Mouse (Mus musculus) MEL (cell line): Measurements from ENCODE around the gene Tubgcp4. TPM values are rescaled to one million over a fixed set of nuclear protein-coding genes. Genes with fewer than 3 reads are reported as not detected.
A peak's percentile ranks its signal among the peaks of the same experiment; 100 is the strongest.

Experiments
- DNase-seq: peaks from one replicate; pipeline ENCODE4 v3.0.0; 2011; ENCODE audit warnings: low read depth, low spot score
- H3K27ac ChIP-seq: 2 replicates; pipeline ENCODE4 v1.5.1; 2012; ENCODE audit warnings: low read depth, mild to moderate bottlenecking, control low read depth, low read length, moderate library complexity; ENCODE audit not compliant: control insufficient read depth
- H3K27me3 ChIP-seq, 2 experiments: fragments of 150-350 bp in 1 of 2; sonication (generic) in 1 of 2; 2 replicates each; pipeline ENCODE4 v1.6.1; 2012; ENCODE audit warnings: low read length in 2 of 2, mild to moderate bottlenecking in 2 of 2, improper control_type of control experiment in 1 of 2, moderate library complexity in 1 of 2; ENCODE audit not compliant: insufficient read depth in 2 of 2, control insufficient read depth in 1 of 2
- H3K36me3 ChIP-seq, 2 experiments: 2 replicates each; pipeline ENCODE4 v1.6.1; 2012 to 2014; ENCODE audit warnings: low read length in 2 of 2, improper control_type of control experiment in 1 of 2, inconsistent platforms in 1 of 2, mild to moderate bottlenecking in 1 of 2; ENCODE audit not compliant: insufficient read depth in 2 of 2, control insufficient read depth in 1 of 2
- H3K4me1 ChIP-seq, 2 experiments: fragments of 150-350 bp in 1 of 2; sonication (generic) in 1 of 2; 2 replicates each; pipeline ENCODE4 v1.6.1; 2012; ENCODE audit warnings: low read length in 2 of 2, improper control_type of control experiment in 1 of 2, mild to moderate bottlenecking in 1 of 2; ENCODE audit not compliant: insufficient read depth in 2 of 2, control insufficient read depth in 1 of 2
- H3K4me3 ChIP-seq, 2 experiments: fragments of 150-350 bp in 1 of 2; sonication (generic) in 1 of 2; 2 replicates each; pipeline ENCODE4 v1.5.1; 2012; ENCODE audit warnings: low read depth in 2 of 2, low read length in 2 of 2, mild to moderate bottlenecking in 2 of 2, moderate library complexity in 2 of 2, control low read depth in 1 of 2, improper control_type of control experiment in 1 of 2; ENCODE audit not compliant: control insufficient read depth in 1 of 2, insufficient read depth in 1 of 2
- H3K79me2 ChIP-seq: 2 replicates; pipeline ENCODE4 v1.6.1; 2012; ENCODE audit warnings: mild to moderate bottlenecking, low read length, moderate library complexity; ENCODE audit not compliant: control insufficient read depth, poor library complexity, insufficient read depth
- H3K9ac ChIP-seq: 2 replicates; pipeline ENCODE4 v1.6.1; 2012; ENCODE audit warnings: low read depth, mild to moderate bottlenecking, control low read depth, low read length, moderate library complexity; ENCODE audit not compliant: control insufficient read depth, poor library complexity, severe bottlenecking
- H3K9me3 ChIP-seq: fragments of 150-350 bp; sonication (generic); replicated peaks from 2 replicates; pipeline ENCODE4 v1.6.1; 2012; ENCODE audit warnings: mild to moderate bottlenecking, low read length, improper control_type of control experiment, moderate library complexity; ENCODE audit not compliant: insufficient read depth
- CHD2 ChIP-seq: IDR thresholded peaks from 2 replicates; pipeline ENCODE4 v1.6.1; 2011; ENCODE audit warnings: low read length, improper control_type of control experiment
- CTCF ChIP-seq, 3 experiments: IDR thresholded peaks in 2 of 3; conservative IDR thresholded peaks in 1 of 3; 2 replicates each; pipeline ENCODE4 v1.5.1; 2011 to 2012; ENCODE audit warnings: low read length in 3 of 3, low read depth in 2 of 3, mild to moderate bottlenecking in 2 of 3, improper control_type of control experiment in 1 of 3, inconsistent platforms in 1 of 3, mixed read lengths in 1 of 3, moderate library complexity in 1 of 3; ENCODE audit not compliant: control insufficient read depth in 1 of 3, insufficient read depth in 1 of 3, poor library complexity in 1 of 3, severe bottlenecking in 1 of 3
- E2F4 ChIP-seq: IDR thresholded peaks from 2 replicates; pipeline ENCODE4 v1.6.1; 2011; ENCODE audit warnings: low read depth, low read length, improper control_type of control experiment, borderline replicate concordance
- EP300 ChIP-seq, 2 experiments: IDR thresholded peaks; 2 replicates each; pipeline ENCODE4 v1.6.1; 2011; ENCODE audit warnings: improper control_type of control experiment in 2 of 2, low read length in 2 of 2, low read depth in 1 of 2, mild to moderate bottlenecking in 1 of 2
- ETS1 ChIP-seq: IDR thresholded peaks from 2 replicates; pipeline ENCODE4 v1.6.1; 2012; ENCODE audit warnings: low read depth, mild to moderate bottlenecking, inconsistent platforms, low read length, improper control_type of control experiment, moderate library complexity
- GABPA ChIP-seq: IDR thresholded peaks from 2 replicates; pipeline ENCODE4 v1.6.1; 2012; ENCODE audit warnings: low read depth, mild to moderate bottlenecking, inconsistent platforms, low read length, improper control_type of control experiment, moderate library complexity
- GATA1 ChIP-seq: IDR thresholded peaks from 2 replicates; pipeline ENCODE4 v1.6.1; 2011; ENCODE audit warnings: low read depth, low read length, improper control_type of control experiment
- JUND ChIP-seq: IDR thresholded peaks from 2 replicates; pipeline ENCODE4 v1.6.1; 2011; ENCODE audit warnings: low read depth, mild to moderate bottlenecking, improper control_type of control experiment, low read length
- KAT2A ChIP-seq: conservative IDR thresholded peaks from 2 replicates; pipeline ENCODE4 v1.6.1; 2012; ENCODE audit warnings: low read depth, low read length, improper control_type of control experiment, inconsistent platforms
- MAX ChIP-seq: IDR thresholded peaks from 2 replicates; pipeline ENCODE4 v1.6.1; 2011; ENCODE audit warnings: low read length, improper control_type of control experiment
- MXI1 ChIP-seq: IDR thresholded peaks from 2 replicates; pipeline ENCODE4 v1.6.1; 2011; ENCODE audit warnings: mild to moderate bottlenecking, low read depth, low read length, improper control_type of control experiment
- MYB ChIP-seq: IDR thresholded peaks from 2 replicates; pipeline ENCODE4 v1.6.1; 2011; ENCODE audit warnings: mild to moderate bottlenecking, low read depth, low read length, improper control_type of control experiment
- NELFE ChIP-seq: IDR thresholded peaks from 2 replicates; pipeline ENCODE4 v1.6.1; 2011; ENCODE audit warnings: low read depth, low read length, improper control_type of control experiment
- NRF1 ChIP-seq: IDR thresholded peaks from 2 replicates; pipeline ENCODE4 v1.6.1; 2014; ENCODE audit warnings: low read depth, mild to moderate bottlenecking, inconsistent platforms, low read length, improper control_type of control experiment, moderate library complexity; ENCODE audit not compliant: poor library complexity, insufficient read depth, severe bottlenecking
- POLR2A ChIP-seq, 2 experiments: IDR thresholded peaks; 2 replicates each; pipeline ENCODE4 v1.6.1; 2011 to 2012; ENCODE audit warnings: low read length in 2 of 2, mild to moderate bottlenecking in 2 of 2, control low read depth in 1 of 2, improper control_type of control experiment in 1 of 2, low read depth in 1 of 2, moderate library complexity in 1 of 2; ENCODE audit not compliant: control insufficient read depth in 1 of 2, insufficient read depth in 1 of 2, poor library complexity in 1 of 2
- POLR2AphosphoS2 ChIP-seq: IDR thresholded peaks from 2 replicates; pipeline ENCODE4 v1.6.1; 2011; ENCODE audit warnings: low read length, improper control_type of control experiment
- RAD21 ChIP-seq: IDR thresholded peaks from 2 replicates; pipeline ENCODE4 v1.6.1; 2011; ENCODE audit warnings: mild to moderate bottlenecking, low read depth, low read length, improper control_type of control experiment
- RCOR1 ChIP-seq: IDR thresholded peaks from 2 replicates; pipeline ENCODE4 v1.6.1; 2012; ENCODE audit warnings: low read depth, mild to moderate bottlenecking, inconsistent platforms, low read length, improper control_type of control experiment
- SMC3 ChIP-seq: IDR thresholded peaks from 2 replicates; pipeline ENCODE4 v1.6.1; 2011; ENCODE audit warnings: low read depth, low read length, improper control_type of control experiment
- USF1 ChIP-seq: IDR thresholded peaks from 2 replicates; pipeline ENCODE4 v1.6.1; 2014; ENCODE audit warnings: low read depth, mild to moderate bottlenecking, inconsistent platforms, low read length, improper control_type of control experiment, moderate library complexity
- USF2 ChIP-seq, 2 experiments: IDR thresholded peaks; 2 replicates each; pipeline ENCODE4 v1.6.1; 2011 to 2012; ENCODE audit warnings: improper control_type of control experiment in 2 of 2, low read length in 2 of 2, borderline replicate concordance in 1 of 2, inconsistent platforms in 1 of 2, low read depth in 1 of 2, mild to moderate bottlenecking in 1 of 2; ENCODE audit not compliant: insufficient read depth in 1 of 2
- ZC3H11A ChIP-seq: IDR thresholded peaks from 2 replicates; pipeline ENCODE4 v1.6.1; 2012; ENCODE audit warnings: low read depth, mild to moderate bottlenecking, inconsistent platforms, low read length, improper control_type of control experiment
- ZKSCAN1 ChIP-seq: IDR thresholded peaks from 2 replicates; pipeline ENCODE4 v1.6.1; 2012; ENCODE audit warnings: low read depth, mild to moderate bottlenecking, inconsistent platforms, low read length, improper control_type of control experiment, moderate library complexity
- polyA plus RNA-seq, 2 experiments: library from polyadenylated mRNA; stranded (reverse) in 1 of 2; unstranded in 1 of 2; fragments of >175 nt in 1 of 2; fragments of >200 nt in 1 of 2; gene quantifications; 2 replicates each; pipeline versions ENCODE4 v1.2.1 to v1.2.4; 2012; ENCODE audit warnings: low replicate concordance in 2 of 2, low read depth in 1 of 2; ENCODE audit not compliant: insufficient read length in 2 of 2, insufficient read depth in 1 of 2, missing spikeins in 1 of 2
- total RNA-seq: library from RNA; depleted of rRNA; stranded (reverse); fragments of 300-350 nt; gene quantifications from 2 replicates; pipeline ENCODE4 v1.2.3, GENCODE M21; 2012

Tubgcp4 gene
- total and polyA plus RNA-seq, 3 experiments = 31.3 to 38.9 TPM; not detected in 1

DNA sequence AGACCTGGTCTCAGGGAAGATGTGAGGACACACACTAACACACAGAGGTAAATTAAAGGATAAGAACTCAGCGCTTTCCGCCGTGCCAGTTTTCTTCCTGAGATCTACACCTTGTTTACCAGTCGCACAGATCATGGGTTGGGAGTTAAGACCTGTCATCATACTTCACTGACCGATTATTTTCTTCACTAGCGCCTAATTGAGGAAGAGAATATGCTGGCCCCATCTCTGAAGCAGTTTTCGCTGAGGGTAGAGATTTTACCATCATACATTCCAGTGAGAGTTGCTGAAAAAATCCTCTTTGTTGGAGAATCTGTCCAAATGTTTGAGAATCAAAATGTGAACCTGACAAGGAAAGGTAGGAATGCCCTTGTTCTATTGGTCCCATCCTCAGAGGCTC lies 13.7 kb downstream of the Tubgcp4 start:
- no peak overlapping the region for H3K9ac ChIP-seq
- no peak for TF ChIP-seq CTCF (IDR thresholded peaks at IDR 0.05 in 2 of 3, conservative IDR thresholded peaks at IDR 0.05 in 1 of 3; ENCODE audit: control insufficient read depth in 1 of 3, insufficient read depth in 1 of 3, low read depth in 2 of 3, low read length in 3 of 3, poor library complexity in 1 of 3, severe bottlenecking in 1 of 3)
- no peak for TF ChIP-seq MXI1
- no peak for TF ChIP-seq RAD21
- no peak for TF ChIP-seq RCOR1
- no peak for TF ChIP-seq MAX
- TF ChIP-seq POLR2A (IDR thresholded peaks at IDR 0.05; ENCODE audit: control insufficient read depth in 1 of 2, insufficient read depth in 1 of 2, low read depth in 1 of 2, low read length in 2 of 2, poor library complexity in 1 of 2) = no peak
- TF ChIP-seq USF1 = no peak
- no peak for TF ChIP-seq E2F4
- no peak for TF ChIP-seq KAT2A
- TF ChIP-seq NELFE = no peak
- no peak for TF ChIP-seq ZC3H11A
- no peak for TF ChIP-seq POLR2AphosphoS2
- TF ChIP-seq MYB = no peak
- TF ChIP-seq NRF1 = no peak
- no peak for TF ChIP-seq EP300 (IDR thresholded peaks at IDR 0.05; ENCODE audit: low read depth in 1 of 2, low read length in 2 of 2)
- no peak for TF ChIP-seq GATA1
- TF ChIP-seq CHD2 = no peak
- no peak for TF ChIP-seq ZKSCAN1
- TF ChIP-seq JUND = no peak
- no peak for TF ChIP-seq USF2 (IDR thresholded peaks at IDR 0.05; ENCODE audit: borderline replicate concordance in 1 of 2, insufficient read depth in 1 of 2, low read depth in 1 of 2, low read length in 2 of 2)
- no peaks in the 10 kb centered on the region for H3K79me2 ChIP-seq
- H3K4me1 ChIP-seq = no peaks in the 10 kb centered on the region
- no peaks in the 10 kb centered on the region for H3K9me3 ChIP-seq
- peaks cover 0 to 20% of the 10 kb centered on the region in 2 experiments; a peak in 3 of 4 replicates for H3K36me3 ChIP-seq
- no peak for DNase-seq
- no peak overlapping the region for H3K4me3 ChIP-seq
- H3K27me3 ChIP-seq = no peaks in the 10 kb centered on the region
- H3K27ac ChIP-seq = no peak overlapping the region

DNA sequence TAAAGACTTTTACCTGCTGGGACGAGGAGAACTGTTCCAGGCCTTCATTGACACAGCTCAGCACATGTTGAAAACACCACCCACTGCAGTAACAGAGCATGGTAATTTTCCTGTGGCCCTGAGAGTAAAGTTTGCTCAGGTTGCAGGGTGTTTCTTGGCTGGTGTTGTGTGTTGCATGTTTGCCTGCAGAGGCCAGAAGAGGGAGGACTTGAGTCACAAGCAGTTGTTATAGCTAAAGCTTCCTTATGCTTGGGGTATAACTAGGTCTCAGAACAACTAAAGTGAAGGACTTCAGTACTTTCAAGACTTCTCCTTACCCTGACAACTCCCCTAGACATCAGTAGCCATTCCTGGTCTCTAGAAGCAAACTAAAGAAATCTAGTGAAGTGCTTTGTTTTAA lies 18.1 kb downstream of the Tubgcp4 start:
- Histone ChIP-seq H3K27ac (no peak overlapping the region), H3K9ac (no peak overlapping the region), H3K9me3 (no peaks in the 10 kb centered on the region), H3K4me1 (no peaks in the 10 kb centered on the region), H3K79me2 (no peaks in the 10 kb centered on the region), H3K27me3 (no peaks in the 10 kb centered on the region), H3K4me3 (no peak overlapping the region), H3K36me3 (peaks cover 0 to 16% of the 10 kb centered on the region in 2 experiments; a peak in 2 of 4 replicates)
- peak; percentile 15 for TF ChIP-seq RAD21
- TF ChIP-seq USF1 = no peak
- no peak for TF ChIP-seq RCOR1
- TF ChIP-seq GABPA = no peak
- no peak for TF ChIP-seq ETS1
- no peak for TF ChIP-seq GATA1
- no peak for TF ChIP-seq KAT2A
- TF ChIP-seq SMC3 = peak; percentile 47
- TF ChIP-seq CTCF (IDR thresholded peaks at IDR 0.05 in 2 of 3, conservative IDR thresholded peaks at IDR 0.05 in 1 of 3; ENCODE audit: control insufficient read depth in 1 of 3, insufficient read depth in 1 of 3, low read depth in 2 of 3, low read length in 3 of 3, poor library complexity in 1 of 3, severe bottlenecking in 1 of 3) = peak in 2 of 3 experiments; percentile 25 to 39; a peak in 3 of 6 replicates
- DNase-seq = no peak
